ENCODE assay signal across 7 mouse cellular contexts in genomic region chr14:54864313-54865036, GRCm38 (mm10). TPM values are rescaled to one million over a fixed set of nuclear protein-coding genes. Genes with fewer than 3 reads are reported as not detected.
DNase-seq lines count a peak whose midpoint lies in the region; ATAC-seq and TF ChIP-seq lines count a peak whose summit lies in the region.

No protein-coding gene starts in this region.

- WGBS in forebrain, embryonic 11.5 days: 19% methylated on average over 21 of the region's 21 CpGs
- WGBS in liver, adult 2 months: 15% methylated on average over 21 of the region's 21 CpGs

- DNase-seq in thymus, postnatal 25 days: peak; percentile 13
- no peak for DNase-seq in thymus, postnatal 14 days
- DNase-seq in forebrain, embryonic 11.5 days (ENCODE audit: low spot score): no peak
- no peak for DNase-seq in liver, adult 2 months (ENCODE audit: extremely low read depth, low read depth, low spot score)
- DNase-seq in retina, embryonic 14.5 days (ENCODE audit: low spot score): peak; percentile 37
- DNase-seq in gastrocnemius, adult 18-20 months (ENCODE audit: low spot score): no peak
- no peak for DNase-seq in kidney, adult 18-20 months

- H3K4me3 ChIP-seq in forebrain, embryonic 11.5 days (ENCODE audit: low read depth, low read length): peak overlapping the region; percentile 91
- H3K4me3 ChIP-seq in liver, adult 2 months (ENCODE audit: insufficient read depth, low read depth, low read length): peak overlapping the region; percentile 68

- H3K9ac ChIP-seq in forebrain, embryonic 11.5 days (ENCODE audit: low read length): peak overlapping the region; percentile 94
- peak overlapping the region; percentile 45 for H3K9ac ChIP-seq in liver, adult 2 months (ENCODE audit: low read depth, low read length)

- H3K27me3 ChIP-seq in forebrain, embryonic 11.5 days (ENCODE audit: control insufficient read depth, insufficient read depth, low read length): no peaks in the 10 kb centered on the region
- no peaks in the 10 kb centered on the region for H3K27me3 ChIP-seq in liver, adult 2 months (ENCODE audit: control insufficient read depth, insufficient read depth, low read length)

- no peak for TF ChIP-seq CTCF in liver, adult 2 months (IDR thresholded peaks at IDR 0.05; ENCODE audit: low read depth, low read length)

- no peak overlapping the region; the same call in 1 of the 2 replicates for H3K27ac ChIP-seq in forebrain, embryonic 11.5 days (ENCODE audit: low read depth, low read length)
- 0 out of 2 replicates have a peak overlapping the region, but pooled peaks have one; percentile 8 for H3K27ac ChIP-seq in liver, adult 2 months (replicated peaks; ENCODE audit: insufficient read depth, low read depth, low read length)

- no peaks in the 10 kb centered on the region for H3K9me3 ChIP-seq in forebrain, embryonic 11.5 days (ENCODE audit: control insufficient read depth, low read length)

- 0 out of 2 replicates have a peak, but pooled peaks have one; percentile 7 for ATAC-seq in forebrain, embryonic 11.5 days (replicated peaks; ENCODE audit: low FRiP score)

- H3K79me2 ChIP-seq in liver, adult 2 months (ENCODE audit: control insufficient read depth, insufficient read depth, low read length): no peaks in the 10 kb centered on the region

- H3K4me1 ChIP-seq in forebrain, embryonic 11.5 days (replicated peaks; ENCODE audit: control insufficient read depth, insufficient read depth, low read length): no peaks in the 10 kb centered on the region; the same call in 1 of the 2 replicates
- no peaks in the 10 kb centered on the region for H3K4me1 ChIP-seq in liver, adult 2 months (ENCODE audit: control insufficient read depth, insufficient read depth, low read length)

- H3K36me3 ChIP-seq in forebrain, embryonic 11.5 days (ENCODE audit: control insufficient read depth, insufficient read depth, low read length): no peaks in the 10 kb centered on the region
- no peaks in the 10 kb centered on the region for H3K36me3 ChIP-seq in liver, adult 2 months (ENCODE audit: control insufficient read depth, insufficient read depth, low read length)

- no peak for TF ChIP-seq POLR2A in liver, adult 2 months (IDR thresholded peaks at IDR 0.05; ENCODE audit: extremely low read depth, insufficient read depth, low read length)

- peak overlapping the region; percentile 66 for H3K4me2 ChIP-seq in forebrain, embryonic 11.5 days (ENCODE audit: low read depth, low read length, severe bottlenecking)

RNA-seq across cellular contexts. Expression of gene Homez, which starts 6.3 kb away (rescaled TPM):
- polyA plus RNA-seq in forebrain, embryonic 11.5 days (2014; fragmentation: Nextera tagmentation; extraction: Ambion mirVana): 15.7 and 16.1 TPM in 2 replicates
- 1.9 and 2.5 TPM in 2 replicates for total RNA-seq in liver, adult 2 months (2014; rRNA removed)
- polyA plus RNA-seq in liver, adult 2 months (2012; rRNA removed): 2.1 and 3.3 TPM in 2 replicates
- 1 to 10 TPM; 4.3 to 5.1 TPM for total RNA-seq in gastrocnemius, adult 18-20 months (2021)

RNA-seq across cellular contexts. Expression of gene Ppp1r3e, which starts 12.9 kb away (rescaled TPM):
- polyA plus RNA-seq in forebrain, embryonic 11.5 days (2014; fragmentation: Nextera tagmentation; extraction: Ambion mirVana): 0.69 and 1.4 TPM in 2 replicates
- total RNA-seq in liver, adult 2 months (2014; rRNA removed): 4.9 and 6.4 TPM in 2 replicates
- 7.5 and 8.7 TPM in 2 replicates for polyA plus RNA-seq in liver, adult 2 months (2012; rRNA removed)
- 1 to 10 TPM; 2.4 to 4.5 TPM for total RNA-seq in gastrocnemius, adult 18-20 months (2021)

RNA-seq across cellular contexts. Expression of gene Bcl2l2, which starts 18.7 kb away (rescaled TPM):
- polyA plus RNA-seq in forebrain, embryonic 11.5 days (2014; fragmentation: Nextera tagmentation; extraction: Ambion mirVana): 3.1 and 3.2 TPM in 2 replicates
- total RNA-seq in liver, adult 2 months (2014; rRNA removed): 14.1 and 17.2 TPM in 2 replicates
- 17.3 and 19.5 TPM in 2 replicates for polyA plus RNA-seq in liver, adult 2 months (2012; rRNA removed)
- total RNA-seq in gastrocnemius, adult 18-20 months (2021): 10 to 100 TPM; 22.3 to 27.3 TPM

RNA-seq across cellular contexts. Expression of gene Gm20521, which starts 18.8 kb away (rescaled TPM):
- polyA plus RNA-seq in forebrain, embryonic 11.5 days (2014; fragmentation: Nextera tagmentation; extraction: Ambion mirVana): not detected in 2 replicates
- 0.13 TPM in 1 of 2 replicates, not detected in the other for total RNA-seq in liver, adult 2 months (2014; rRNA removed)
- 7.9 TPM in 1 of 2 replicates, not detected in the other for polyA plus RNA-seq in liver, adult 2 months (2012; rRNA removed)
- 1 to 10 TPM; 2.9 to 3.0 TPM for total RNA-seq in gastrocnemius, adult 18-20 months (2021)

RNA-seq across cellular contexts. Expression of gene Pabpn1, which starts 27.8 kb away (rescaled TPM):
- polyA plus RNA-seq in forebrain, embryonic 11.5 days (2014; fragmentation: Nextera tagmentation; extraction: Ambion mirVana): 182 and 221 TPM in 2 replicates
- total RNA-seq in liver, adult 2 months (2014; rRNA removed): 29.7 and 37.8 TPM in 2 replicates
- 65.4 and 89.4 TPM in 2 replicates for polyA plus RNA-seq in liver, adult 2 months (2012; rRNA removed)
- total RNA-seq in gastrocnemius, adult 18-20 months (2021): 10 to 100 TPM; 46.1 to 51.0 TPM

Comparison
In these comparisons a context has a peak if more than half of its experiments do, and no peak if none do; other contexts are left out.
1. DNase-seq: peak in thymus, postnatal 25 days (single experiment) and retina, embryonic 14.5 days (single experiment); none in thymus, postnatal 14 days (single experiment), forebrain, embryonic 11.5 days (single experiment), liver, adult 2 months (single experiment), gastrocnemius, adult 18-20 months (single experiment) and kidney, adult 18-20 months (single experiment).